Comparison of ENCODE assay signal across 8 mouse cellular contexts in the genomic region with DNA sequence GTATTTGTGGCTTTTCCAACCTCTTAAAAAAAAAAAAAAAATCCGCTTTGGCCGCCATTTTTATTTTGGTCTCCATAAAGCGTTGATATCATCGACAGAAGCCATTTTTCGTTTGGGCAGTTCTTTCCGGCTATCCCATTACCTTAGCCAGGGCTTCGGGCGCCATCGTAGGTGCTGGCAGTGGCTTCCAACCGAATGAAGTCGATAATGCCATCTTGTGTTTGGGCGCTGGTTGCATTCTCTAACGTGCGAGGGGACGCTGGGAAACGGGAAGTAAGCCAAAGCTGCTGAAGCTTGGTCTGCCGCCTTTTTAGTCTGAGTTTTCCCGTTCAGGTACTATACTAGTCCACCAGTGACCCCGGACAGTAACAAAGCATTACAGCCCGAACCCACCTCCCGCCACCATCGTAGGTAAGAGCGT. TPM values are rescaled to one million over a fixed set of nuclear protein-coding genes. Genes with fewer than 3 reads are reported as not detected.
DNase-seq lines count a peak whose midpoint lies in the region; ATAC-seq lines count a peak whose summit lies in the region.

No protein-coding gene starts in this region.

- peak; percentile 96 for DNase-seq in T-cell, adult 2 months (ENCODE audit: low spot score)
- DNase-seq in cerebellum, postnatal 36 days: peak; percentile 95 to 98
- peak; percentile 95 to 99 for DNase-seq in frontal cortex, postnatal 36 days (ENCODE audit: low spot score in 2 of 2)
- peak; percentile 97 for DNase-seq in left cerebral cortex, adult 11 months (ENCODE audit: low spot score)
- peak; percentile 97 for DNase-seq in lung, postnatal 4 days
- DNase-seq in retina, postnatal 7 days (ENCODE audit: low read depth, low spot score): peak; percentile 97
- peak; percentile 76 for DNase-seq in urinary bladder, adult 2 months (ENCODE audit: low spot score)

- H3K4me1 ChIP-seq in hindbrain, embryonic 15.5 days (replicated peaks): peaks cover 25% of the 10 kb centered on the region

- peak overlapping the region; percentile 69 for H3K4me3 ChIP-seq in hindbrain, embryonic 15.5 days

- H3K36me3 ChIP-seq in hindbrain, embryonic 15.5 days: no peaks in the 10 kb centered on the region

- no peaks in the 10 kb centered on the region for H3K9me3 ChIP-seq in hindbrain, embryonic 15.5 days

- H3K9ac ChIP-seq in hindbrain, embryonic 15.5 days: peak overlapping the region; percentile 68

- peak; percentile 84 for ATAC-seq in hindbrain, embryonic 15.5 days (ENCODE audit: low FRiP score, low read depth)

- WGBS in hindbrain, embryonic 15.5 days: under 1% methylated on average over 23 of the region's 23 CpGs

- peak overlapping the region; percentile 96 for H3K27ac ChIP-seq in hindbrain, embryonic 15.5 days (replicated peaks)

- H3K27me3 ChIP-seq in hindbrain, embryonic 15.5 days: no peaks in the 10 kb centered on the region

- peak overlapping the region; percentile 62 for H3K4me2 ChIP-seq in hindbrain, embryonic 15.5 days

RNA-seq across cellular contexts. Expression of a gene that starts 0.8 kb away (rescaled TPM):
- 21.9 and 22.3 TPM in 2 replicates for polyA plus RNA-seq in hindbrain, embryonic 15.5 days (2015; fragmentation: Nextera tagmentation; extraction: Ambion mirVana)
- polyA plus RNA-seq in urinary bladder, adult 2 months (2012; rRNA removed): 20.1 and 25.3 TPM in 2 replicates

RNA-seq across cellular contexts. Expression of a gene that starts 0.8 kb away (rescaled TPM):
- 12.4 and 13.2 TPM in 2 replicates for polyA plus RNA-seq in hindbrain, embryonic 15.5 days (2015; fragmentation: Nextera tagmentation; extraction: Ambion mirVana)
- 10.1 and 11.2 TPM in 2 replicates for polyA plus RNA-seq in urinary bladder, adult 2 months (2012; rRNA removed)

RNA-seq across cellular contexts. Expression of a gene that starts 0.9 kb away (rescaled TPM):
- 11.3 and 13.1 TPM in 2 replicates for polyA plus RNA-seq in hindbrain, embryonic 15.5 days (2015; fragmentation: Nextera tagmentation; extraction: Ambion mirVana)
- 2.5 and 3.0 TPM in 2 replicates for polyA plus RNA-seq in urinary bladder, adult 2 months (2012; rRNA removed)

RNA-seq across cellular contexts. Expression of a gene that starts 6.5 kb away (rescaled TPM):
- 34.1 and 36.1 TPM in 2 replicates for polyA plus RNA-seq in hindbrain, embryonic 15.5 days (2015; fragmentation: Nextera tagmentation; extraction: Ambion mirVana)
- not detected in 2 replicates for polyA plus RNA-seq in urinary bladder, adult 2 months (2012; rRNA removed)

Comparison
In these comparisons a context has a peak if more than half of its experiments do, and no peak if none do; other contexts are left out.
1. Peak in every context shown above with its lines: DNase-seq, ATAC-seq, H3K4me3 ChIP-seq and H3K27ac ChIP-seq.